11 mouse cellular contexts compared by ENCODE assay signal in the genomic region with DNA sequence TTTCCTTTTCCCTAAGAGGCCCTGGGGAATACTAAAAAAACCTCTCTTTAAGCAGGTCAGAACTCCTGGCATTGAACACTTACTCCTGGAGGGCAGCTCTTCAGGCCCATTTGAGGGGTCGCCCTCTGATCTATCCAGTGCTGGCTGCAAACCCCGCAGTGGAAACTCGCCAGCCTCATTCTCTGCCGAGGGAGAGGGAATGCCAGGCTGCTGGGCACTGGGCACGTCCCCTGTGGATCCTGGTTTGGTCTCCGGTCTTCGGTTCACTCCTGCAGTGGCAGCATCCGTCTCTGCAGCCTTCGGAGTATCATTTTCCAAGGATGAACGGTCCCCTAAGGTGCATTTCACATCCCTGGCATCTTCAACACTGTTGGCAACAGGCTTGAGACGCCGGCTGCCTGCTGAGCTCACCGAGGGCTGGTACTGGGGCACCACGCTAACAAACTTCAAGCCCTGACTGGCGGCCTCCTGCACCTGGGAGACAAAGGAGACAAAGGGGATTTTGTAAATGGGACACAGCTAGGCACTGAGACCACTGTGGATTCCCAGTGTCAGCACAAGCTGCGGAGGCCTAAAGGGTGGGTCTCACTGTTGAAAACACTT.
DNase-seq lines count a peak whose midpoint lies in the region; ATAC-seq and TF ChIP-seq lines count a peak whose summit lies in the region.
"Had no signal": no experiment of that assay in that cellular context is flagged by ENCODE, and none has a peak within 500 bp of the region (broad histone marks: within the 10 kb centered on the region; RNA-seq: fewer than 3 reads in every experiment).

No protein-coding gene starts in this region.

- no peak for TF ChIP-seq CTCF in cerebellum, adult 2 months (IDR thresholded peaks at IDR 0.05; ENCODE audit: borderline replicate concordance, insufficient read depth, low read depth, low read length)

- no peak overlapping the region for H3K4me3 ChIP-seq in cerebellum, adult 2 months (replicated peaks; ENCODE audit: insufficient read depth, low read depth, low read length)
- H3K4me3 ChIP-seq in hindbrain, embryonic 14.5 days (replicated peaks; ENCODE audit: low read length), result no peak overlapping the region
- no peak overlapping the region for H3K4me3 ChIP-seq in liver, embryonic 12.5 days

- H3K27me3 ChIP-seq in cerebellum, adult 2 months (ENCODE audit: control insufficient read depth, insufficient read depth, low read length), result no peaks in the 10 kb centered on the region
- H3K27me3 ChIP-seq in hindbrain, embryonic 14.5 days (ENCODE audit: control insufficient read depth, insufficient read depth, low read length), result no peaks in the 10 kb centered on the region
- 0 out of 2 replicates have a peak, but pooled peaks cover 6% of the 10 kb centered on the region for H3K27me3 ChIP-seq in liver, embryonic 12.5 days (replicated peaks)

- no peak overlapping the region for H3K4me2 ChIP-seq in hindbrain, embryonic 14.5 days (replicated peaks)
- H3K4me2 ChIP-seq in liver, embryonic 12.5 days, result no peak overlapping the region

- no peaks in the 10 kb centered on the region for H3K9me3 ChIP-seq in hindbrain, embryonic 14.5 days (ENCODE audit: control insufficient read depth, low read length)
- no peaks in the 10 kb centered on the region for H3K9me3 ChIP-seq in liver, embryonic 12.5 days (replicated peaks)

- no peak overlapping the region for H3K27ac ChIP-seq in cerebellum, adult 2 months (ENCODE audit: insufficient read depth, low read length)
- H3K27ac ChIP-seq in hindbrain, embryonic 14.5 days, result peak overlapping the region; percentile 32; the same call in 1 of the 2 replicates
- no peak overlapping the region for H3K27ac ChIP-seq in liver, embryonic 12.5 days

- no peak overlapping the region for H3K9ac ChIP-seq in hindbrain, embryonic 14.5 days
- H3K9ac ChIP-seq in liver, embryonic 12.5 days, result no peak overlapping the region

- TF ChIP-seq POLR2A in cerebellum, adult 2 months (IDR thresholded peaks at IDR 0.05; ENCODE audit: borderline replicate concordance, insufficient read depth, low read length), result no peak

- no peak for ATAC-seq in cerebellum, adult (ENCODE audit: insufficient number of reproducible peaks, low FRiP score, low TSS enrichment)
- no peak for ATAC-seq in hindbrain, embryonic 14.5 days (ENCODE audit: low FRiP score)
- ATAC-seq in liver, embryonic 12.5 days, result no peak

- 17% methylated on average over 16 of the region's 16 CpGs for WGBS in cerebellum, adult 2 months
- WGBS in hindbrain, embryonic 14.5 days, result 39% methylated on average over 16 of the region's 16 CpGs
- 83% methylated on average over 16 of the region's 16 CpGs for WGBS in liver, embryonic 12.5 days (ENCODE audit: insufficient replicate concordance)

- peak; percentile 36 to 40 for DNase-seq in cerebellum, adult 2 months
- peak; percentile 52 for DNase-seq in right cerebral cortex, postnatal 4 days
- DNase-seq in right cerebral cortex, adult 18-20 months, result no peak
- no peak for DNase-seq in hindbrain, embryonic 14.5 days (ENCODE audit: low spot score)
- DNase-seq in adrenal gland, adult 8-10 months, result no peak
- no peak for DNase-seq in MN1 (ENCODE audit: low spot score)
- DNase-seq: adrenal gland, adult 2 months; liver; lung, postnatal 14 days had no signal

- peaks cover 7% of the 10 kb centered on the region for H3K4me1 ChIP-seq in cerebellum, adult 2 months (ENCODE audit: control insufficient read depth, insufficient read depth, low read length)
- peaks cover 9% of the 10 kb centered on the region; the same call in 1 of the 2 replicates for H3K4me1 ChIP-seq in hindbrain, embryonic 14.5 days (replicated peaks; ENCODE audit: control insufficient read depth, insufficient read depth, low read length)
- H3K4me1 ChIP-seq in liver, embryonic 12.5 days, result peaks cover 15% of the 10 kb centered on the region

- no peaks in the 10 kb centered on the region for H3K36me3 ChIP-seq in hindbrain, embryonic 14.5 days (replicated peaks; ENCODE audit: control insufficient read depth, insufficient read depth)
- H3K36me3 ChIP-seq in liver, embryonic 12.5 days, result no peaks in the 10 kb centered on the region

Comparison
In these comparisons a context has a peak if more than half of its experiments do, and no peak if none do; other contexts are left out.
1. DNase-seq: peak in cerebellum, adult 2 months (2 of 2) and right cerebral cortex, postnatal 4 days (single experiment); none in right cerebral cortex, adult 18-20 months (single experiment), hindbrain, embryonic 14.5 days (single experiment), adrenal gland, adult 8-10 months (single experiment) and MN1 (single experiment).